ENCODE assay signal across 9 mouse cellular contexts in genomic region chr2:29944723-29945122, GRCm38 (mm10). TPM values are rescaled to one million over a fixed set of nuclear protein-coding genes. Genes with fewer than 3 reads are reported as not detected.
DNase-seq lines count a peak whose midpoint lies in the region; ATAC-seq and TF ChIP-seq lines count a peak whose summit lies in the region.
"Had no signal": no experiment of that assay in that cellular context is flagged by ENCODE, and none has a peak within 500 bp of the region (broad histone marks: within the 10 kb centered on the region; RNA-seq: fewer than 3 reads in every experiment).

No protein-coding gene starts in this region.

- H3K9ac ChIP-seq in heart, embryonic 15.5 days = no peak overlapping the region
- no peak overlapping the region for H3K9ac ChIP-seq in stomach, postnatal 0 days (ENCODE audit: low read length)
- H3K9ac ChIP-seq: midbrain, embryonic 15.5 days had no signal

- H3K4me2 ChIP-seq in heart, embryonic 15.5 days = no peak overlapping the region
- H3K4me2 ChIP-seq in stomach, postnatal 0 days (replicated peaks; ENCODE audit: low read depth) = no peak overlapping the region
- H3K4me2 ChIP-seq: midbrain, embryonic 15.5 days had no signal

- H3K9me3 ChIP-seq in heart, embryonic 15.5 days (replicated peaks) = no peaks in the 10 kb centered on the region
- no peaks in the 10 kb centered on the region for H3K9me3 ChIP-seq in limb, embryonic 10.5 days (replicated peaks)
- H3K9me3 ChIP-seq in stomach, postnatal 0 days (ENCODE audit: control insufficient read depth, low read length) = no peaks in the 10 kb centered on the region
- H3K9me3 ChIP-seq: midbrain, embryonic 15.5 days had no signal

- no peak for TF ChIP-seq CTCF in spleen, adult 2 months (IDR thresholded peaks at IDR 0.05; ENCODE audit: extremely low read depth, insufficient read depth, insufficient read length, insufficient replicate concordance)
- no peak for TF ChIP-seq CTCF in stomach, postnatal 0 days (IDR thresholded peaks at IDR 0.05; ENCODE audit: low read depth)

- H3K27ac ChIP-seq in spleen, adult 2 months (ENCODE audit: insufficient read depth, low read length) = peak overlapping the region; percentile 24; the same call in 1 of the 2 replicates
- H3K27ac ChIP-seq in heart, embryonic 15.5 days = peak overlapping the region; percentile 86
- peak overlapping the region; percentile 22 for H3K27ac ChIP-seq in limb, embryonic 10.5 days
- H3K27ac ChIP-seq in stomach, postnatal 0 days (replicated peaks) = peak overlapping the region; percentile 63
- H3K27ac ChIP-seq: midbrain, embryonic 15.5 days had no signal

- H3K4me3 ChIP-seq in spleen, adult 2 months (ENCODE audit: extremely low read depth, insufficient read depth, insufficient read length) = no peak overlapping the region
- H3K4me3 ChIP-seq in heart, embryonic 15.5 days = no peak overlapping the region
- H3K4me3 ChIP-seq in limb, embryonic 10.5 days = no peak overlapping the region
- no peak overlapping the region for H3K4me3 ChIP-seq in stomach, postnatal 0 days (ENCODE audit: low read depth, low read length)
- H3K4me3 ChIP-seq: midbrain, embryonic 15.5 days had no signal

- TF ChIP-seq POLR2A in spleen, adult 2 months (IDR thresholded peaks at IDR 0.05; ENCODE audit: low read depth, low read length) = no peak

- WGBS in spleen, adult 2 months = 97% methylated on average over 1 of the region's 1 CpGs
- WGBS in heart, embryonic 15.5 days = 33% methylated on average over 1 of the region's 1 CpGs
- 36% methylated on average over 1 of the region's 1 CpGs for WGBS in limb, embryonic 10.5 days
- WGBS in stomach, postnatal 0 days = 36% methylated on average over 1 of the region's 1 CpGs

- no peaks in the 10 kb centered on the region for H3K27me3 ChIP-seq in spleen, adult 2 months (ENCODE audit: control insufficient read depth, insufficient read depth, low read length)
- H3K27me3 ChIP-seq in heart, embryonic 15.5 days = no peaks in the 10 kb centered on the region
- no peaks in the 10 kb centered on the region for H3K27me3 ChIP-seq in limb, embryonic 10.5 days (ENCODE audit: low read depth, poor library complexity, severe bottlenecking)
- H3K27me3 ChIP-seq in stomach, postnatal 0 days (ENCODE audit: control insufficient read depth, insufficient read depth, low read length) = no peaks in the 10 kb centered on the region
- H3K27me3 ChIP-seq: midbrain, embryonic 15.5 days had no signal

- ATAC-seq in heart, embryonic 15.5 days (replicated peaks; ENCODE audit: insufficient number of reproducible peaks, insufficient read depth, low FRiP score, low read depth) = peak; percentile 85
- no peak; the same call in 1 of the 2 replicates for ATAC-seq in stomach, postnatal 0 days (ENCODE audit: low FRiP score, low TSS enrichment)
- ATAC-seq in activated CD4-positive, CD25-positive, alpha-beta regulatory T cell, adult 4 months = no peak
- ATAC-seq: midbrain, embryonic 15.5 days had no signal

- H3K36me3 ChIP-seq in spleen, adult 2 months (ENCODE audit: control insufficient read depth, insufficient read depth, low read length) = peaks cover 46% of the 10 kb centered on the region
- H3K36me3 ChIP-seq in heart, embryonic 15.5 days = peaks cover 71% of the 10 kb centered on the region
- peaks cover 98% of the 10 kb centered on the region for H3K36me3 ChIP-seq in limb, embryonic 10.5 days
- H3K36me3 ChIP-seq in stomach, postnatal 0 days (ENCODE audit: control insufficient read depth, insufficient read depth, low read length) = peaks cover 6% of the 10 kb centered on the region; the same call in 1 of the 2 replicates

- DNase-seq in spleen, adult 2 months (ENCODE audit: low read depth in 1 of 2, low spot score in 2 of 2) = no peak
- DNase-seq in spleen, postnatal 10 days (ENCODE audit: low spot score in 2 of 2) = no peak
- no peak for DNase-seq in limb, embryonic 10.5 days (ENCODE audit: low spot score)
- no peak for DNase-seq in stomach, postnatal 0 days (ENCODE audit: low spot score)
- no peak for DNase-seq in T-cell, adult 2 months (ENCODE audit: low spot score)
- DNase-seq in gastrocnemius, adult 18-20 months (ENCODE audit: low spot score) = no peak

- TF ChIP-seq EP300 in stomach, postnatal 0 days (optimal IDR thresholded peaks at IDR 0.05) = no peak

- H3K4me1 ChIP-seq in spleen, adult 2 months (ENCODE audit: control insufficient read depth, insufficient read depth, insufficient read length) = no peaks in the 10 kb centered on the region
- H3K4me1 ChIP-seq in heart, embryonic 15.5 days (replicated peaks) = 0 out of 2 replicates have a peak, but pooled peaks cover 2% of the 10 kb centered on the region
- peaks cover 3% of the 10 kb centered on the region; the same call in 1 of the 2 replicates for H3K4me1 ChIP-seq in limb, embryonic 10.5 days
- no peaks in the 10 kb centered on the region for H3K4me1 ChIP-seq in stomach, postnatal 0 days (replicated peaks; ENCODE audit: control insufficient read depth, insufficient read depth)
- H3K4me1 ChIP-seq: midbrain, embryonic 15.5 days had no signal

RNA-seq across cellular contexts. Expression of gene Gle1, which starts 9.5 kb away (rescaled TPM):
- 14.5 and 16.4 TPM in 2 replicates for polyA plus RNA-seq in spleen, adult 2 months (2012; rRNA removed)
- polyA plus RNA-seq in heart, embryonic 15.5 days (2015; fragmentation: Nextera tagmentation; extraction: Ambion mirVana) = 34.2 and 41.2 TPM in 2 replicates
- 75.8 and 86.9 TPM in 2 replicates for polyA plus RNA-seq in limb, embryonic 10.5 days (2016; fragmentation: Nextera tagmentation; extraction: Ambion mirVana)
- polyA plus RNA-seq in stomach, postnatal 0 days (2015; fragmentation: Nextera tagmentation; extraction: Ambion mirVana) = 22.7 and 24.1 TPM in 2 replicates
- polyA plus RNA-seq in activated CD4-positive, CD25-positive, alpha-beta regulatory T cell, adult 4 months (2017; shearing (Covaris generic)) = 10 to 100 TPM; 42.4 to 52.7 TPM
- total RNA-seq in gastrocnemius, adult 18-20 months (2021) = 10 to 100 TPM; 23.1 to 23.9 TPM

RNA-seq across cellular contexts. Expression of gene Sptan1, which starts 20.6 kb away (rescaled TPM):
- 98.5 and 101 TPM in 2 replicates for polyA plus RNA-seq in spleen, adult 2 months (2012; rRNA removed)
- polyA plus RNA-seq in heart, embryonic 15.5 days (2015; fragmentation: Nextera tagmentation; extraction: Ambion mirVana) = 81.7 and 104 TPM in 2 replicates
- polyA plus RNA-seq in limb, embryonic 10.5 days (2016; fragmentation: Nextera tagmentation; extraction: Ambion mirVana) = 70.6 and 80.4 TPM in 2 replicates
- 44.2 and 48.3 TPM in 2 replicates for polyA plus RNA-seq in stomach, postnatal 0 days (2015; fragmentation: Nextera tagmentation; extraction: Ambion mirVana)
- polyA plus RNA-seq in activated CD4-positive, CD25-positive, alpha-beta regulatory T cell, adult 4 months (2017; shearing (Covaris generic)) = 10 to 100 TPM; 78.3 to 89.3 TPM
- total RNA-seq in gastrocnemius, adult 18-20 months (2021) = 10 to 100 TPM; 32.7 to 43.1 TPM

RNA-seq across cellular contexts. Expression of gene Odf2, which starts 55.7 kb away (rescaled TPM):
- polyA plus RNA-seq in spleen, adult 2 months (2012; rRNA removed) = 26.3 and 28.2 TPM in 2 replicates
- 42.4 and 45.2 TPM in 2 replicates for polyA plus RNA-seq in heart, embryonic 15.5 days (2015; fragmentation: Nextera tagmentation; extraction: Ambion mirVana)
- polyA plus RNA-seq in limb, embryonic 10.5 days (2016; fragmentation: Nextera tagmentation; extraction: Ambion mirVana) = 101 and 105 TPM in 2 replicates
- 20.5 and 22.6 TPM in 2 replicates for polyA plus RNA-seq in stomach, postnatal 0 days (2015; fragmentation: Nextera tagmentation; extraction: Ambion mirVana)
- 10 to 100 TPM; 44.3 to 45.0 TPM for polyA plus RNA-seq in activated CD4-positive, CD25-positive, alpha-beta regulatory T cell, adult 4 months (2017; shearing (Covaris generic))
- 10 to 100 TPM; 10.4 to 11.9 TPM for total RNA-seq in gastrocnemius, adult 18-20 months (2021)

Comparison
In these comparisons a context has a peak if more than half of its experiments do, and no peak if none do; other contexts are left out.
1. H3K27ac ChIP-seq: peak in every context shown above with its lines; median percentile 86 in heart, embryonic 15.5 days; 63 in stomach, postnatal 0 days; 24 in spleen, adult 2 months; 22 in limb, embryonic 10.5 days.